Mouse (Mus musculus): Measurements from ENCODE around the gene Tppp2. TPM values are rescaled to one million over a fixed set of nuclear protein-coding genes. Genes with fewer than 3 reads are reported as not detected.

Tppp2 gene
- not detected for polyA plus RNA-seq (2017; shearing (Covaris generic))

GRCm38 (mm10) chr14:51918125-51918524, at the start of gene Tppp2:
Gene Tppp2, plus strand, starts transcription at chr14:51918425.

GRCm38 (mm10) chr14:51884598-51885331, 33.5 kb upstream of the Tppp2 start, which contains the start of gene Mettl17:
Gene Mettl17, plus strand, starts transcription at chr14:51884842.

GRCm38 (mm10) chr14:51892191-51892939, 25.9 kb upstream of the Tppp2 start, which contains the start of gene Slc39a2:
Gene Slc39a2, plus strand, starts transcription at chr14:51892889.

GRCm38 (mm10) chr14:51913960-51914762, 4.1 kb upstream of the Tppp2 start, which contains the start of gene Ndrg2:
Gene Ndrg2, minus strand, starts transcription at chr14:51914158.

GRCm38 (mm10) chr14:51922571-51922865, 4.3 kb downstream of the Tppp2 start, which contains the start of gene Rnase13:
Gene Rnase13, minus strand, starts transcription at chr14:51922773.

Other genes starting within 250 kb of the Tppp2 start
- not detected for gene Gm17079, start 223.0 kb upstream of the Tppp2 start, polyA plus RNA-seq (2017; shearing (Covaris generic))
- not detected for gene Gm5800, start 201.2 kb upstream of the Tppp2 start, polyA plus RNA-seq (2017; shearing (Covaris generic))
- not detected for gene Ang4, start 144.8 kb upstream of the Tppp2 start, polyA plus RNA-seq (2017; shearing (Covaris generic))
- gene AY358078, start 118.4 kb upstream of the Tppp2 start, polyA plus RNA-seq (2017; shearing (Covaris generic)), result under 1 TPM in 1 of 2 experiments, not detected in 1; 0.17 TPM
- gene Ear6, start 64.7 kb upstream of the Tppp2 start, polyA plus RNA-seq (2017; shearing (Covaris generic)), result not detected
- gene Mettl17, start 33.6 kb upstream of the Tppp2 start, polyA plus RNA-seq (2017; shearing (Covaris generic)), result 100 to 1,000 TPM in 1 of 2 experiments, 10 to 100 TPM in 1; 77.4 to 115 TPM
- gene Slc39a2, start 25.5 kb upstream of the Tppp2 start, polyA plus RNA-seq (2017; shearing (Covaris generic)), result 1 to 10 TPM in 1 of 2 experiments, under 1 TPM in 1; 0.19 to 1.1 TPM
- gene Ndrg2, start 4.3 kb upstream of the Tppp2 start, polyA plus RNA-seq (2017; shearing (Covaris generic)), result 10 to 100 TPM; 32.8 to 39.1 TPM
- gene Rnase13, start 4.3 kb downstream of the Tppp2 start, polyA plus RNA-seq (2017; shearing (Covaris generic)), result not detected
- gene Arhgef40, start 66.3 kb downstream of the Tppp2 start, polyA plus RNA-seq (2017; shearing (Covaris generic)), result 1 to 10 TPM; 2.4 to 6.8 TPM
- 1 to 10 TPM; 1.5 TPM for gene Tmem253, start 97.2 kb downstream of the Tppp2 start, polyA plus RNA-seq (2017; shearing (Covaris generic))
- 10 to 100 TPM; 16.7 to 19.3 TPM for gene Zfp219, start 102.3 kb downstream of the Tppp2 start, polyA plus RNA-seq (2017; shearing (Covaris generic))
- under 1 TPM; 0.13 to 0.33 TPM for gene Olfr221, start 124.0 kb downstream of the Tppp2 start, polyA plus RNA-seq (2017; shearing (Covaris generic))
- gene Hnrnpc, start 185.6 kb downstream of the Tppp2 start, polyA plus RNA-seq (2017; shearing (Covaris generic)), result 100 to 1,000 TPM; 398 to 456 TPM
- gene Rpgrip1, start 192.3 kb downstream of the Tppp2 start, polyA plus RNA-seq (2017; shearing (Covaris generic)), result 1 to 10 TPM; 6.7 to 7.6 TPM